Mouse (Mus musculus): Measurements from ENCODE around the gene Haao. TPM values are rescaled to one million over a fixed set of nuclear protein-coding genes. Genes with fewer than 3 reads are reported as not detected.

Haao gene
- polyA plus RNA-seq, 1 experiment from 2014 or later, result 0.14 TPM

DNA sequence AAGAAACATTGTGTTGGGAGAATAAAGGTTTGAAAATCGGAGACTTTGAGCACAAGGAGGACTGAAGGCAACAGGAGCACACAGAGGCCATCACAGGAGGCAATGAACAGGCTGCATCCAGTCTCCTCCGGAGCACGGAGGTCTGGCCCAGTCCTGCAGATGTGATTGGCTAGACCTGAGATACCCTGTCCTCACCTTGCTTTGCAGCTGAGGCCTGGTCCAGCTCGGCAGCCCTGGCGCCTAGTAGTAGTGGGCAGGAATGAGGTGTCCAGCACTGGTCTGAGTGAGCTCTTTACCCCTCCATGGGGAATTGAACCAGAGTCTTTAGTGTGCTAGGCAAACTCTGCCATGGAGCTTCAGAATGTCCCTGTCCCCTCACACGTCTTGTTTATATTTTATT, 663 bp downstream of the Haao start:
- no peaks in the 10 kb centered on the region for H3K27me3 ChIP-seq (replicated peaks; ENCODE audit: control insufficient read depth, insufficient read depth, low read length)
- 89% methylated on average over 6 of the region's 6 CpGs for WGBS
- no peak overlapping the region for H3K27ac ChIP-seq (ENCODE audit: low read length)
- H3K36me3 ChIP-seq (ENCODE audit: control insufficient read depth, insufficient read depth), result no peaks in the 10 kb centered on the region
- peaks cover 7% of the 10 kb centered on the region for H3K4me1 ChIP-seq (replicated peaks; ENCODE audit: control insufficient read depth, insufficient read depth, low read length)
- H3K4me3 ChIP-seq (replicated peaks; ENCODE audit: low read length), result no peak overlapping the region
- H3K9ac ChIP-seq (replicated peaks; ENCODE audit: low read depth, low read length), result no peak overlapping the region
- H3K4me2 ChIP-seq (ENCODE audit: low read length), result no peak overlapping the region
- no peaks in the 10 kb centered on the region for H3K9me3 ChIP-seq (ENCODE audit: control insufficient read depth, low read length)
- ATAC-seq, result no peak

DNA sequence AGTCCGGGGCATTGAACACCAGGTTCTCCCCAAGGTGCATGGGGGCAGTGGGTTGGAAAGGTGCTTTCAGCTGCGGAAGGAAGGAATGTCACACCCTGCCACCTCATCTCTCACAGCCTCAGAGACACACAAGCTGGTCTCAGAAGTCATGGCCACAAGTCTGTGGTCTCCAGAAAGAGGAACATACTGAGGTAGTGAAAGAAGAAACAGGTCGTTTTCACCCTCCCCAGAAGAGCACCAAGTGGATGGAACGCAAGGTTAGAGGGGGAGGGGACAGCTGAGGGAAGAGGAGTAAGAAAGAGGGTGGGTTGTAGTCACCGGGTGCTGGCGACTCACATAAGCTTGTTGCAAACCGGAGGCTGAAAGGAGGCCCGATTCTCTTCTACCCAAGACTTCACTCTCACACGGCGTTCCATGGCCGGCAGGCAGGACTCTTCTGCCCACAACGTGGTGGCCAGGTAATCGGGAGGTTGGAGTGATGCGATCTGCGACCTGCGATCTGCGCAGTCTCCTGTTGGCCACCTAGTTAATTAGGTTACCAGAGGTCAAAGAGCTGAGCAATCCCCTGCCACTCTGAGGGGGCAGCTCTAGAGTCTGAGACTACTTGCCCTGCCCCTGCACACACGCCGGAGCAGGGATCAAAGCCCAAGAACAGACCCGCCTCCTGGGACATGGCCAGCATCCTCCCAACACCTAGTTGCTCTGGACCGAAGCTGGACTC, 1.3 kb downstream of the Haao start:
- Histone ChIP-seq H3K36me3 (ENCODE audit: control insufficient read depth, insufficient read depth) (no peaks in the 10 kb centered on the region), H3K4me2 (ENCODE audit: low read length) (no peak overlapping the region), H3K9me3 (ENCODE audit: control insufficient read depth, low read length) (no peaks in the 10 kb centered on the region), H3K27ac (ENCODE audit: low read length) (no peak overlapping the region), H3K27me3 (replicated peaks; ENCODE audit: control insufficient read depth, insufficient read depth, low read length) (no peaks in the 10 kb centered on the region), H3K9ac (replicated peaks; ENCODE audit: low read depth, low read length) (no peak overlapping the region), H3K4me1 (replicated peaks; ENCODE audit: control insufficient read depth, insufficient read depth, low read length) (peaks cover 7% of the 10 kb centered on the region), H3K4me3 (replicated peaks; ENCODE audit: low read length) (no peak overlapping the region)
- no peak for ATAC-seq
- WGBS, result 84% methylated on average over 21 of the region's 21 CpGs

DNA sequence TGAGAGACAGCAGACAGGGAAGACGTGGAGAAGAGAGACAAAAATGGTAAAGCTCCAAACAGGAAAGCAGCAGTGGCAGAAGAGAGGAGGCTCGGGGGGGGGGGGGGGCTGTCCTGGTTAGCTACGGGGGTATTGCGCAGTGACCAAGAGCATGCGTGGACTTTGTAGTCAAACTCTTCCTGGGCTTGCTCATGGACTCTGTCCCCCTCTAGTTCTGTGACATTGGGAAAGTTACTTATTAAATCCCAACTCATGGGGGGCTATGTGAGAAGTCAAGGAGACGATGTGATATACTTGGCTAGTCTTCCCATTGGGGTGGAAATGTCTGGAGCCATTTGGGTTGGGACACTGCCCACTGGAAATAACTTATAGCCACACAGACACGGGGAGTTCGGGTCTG, 2.2 kb downstream of the Haao start:
- Histone ChIP-seq H3K27ac (ENCODE audit: low read length) (no peak overlapping the region), H3K27me3 (replicated peaks; ENCODE audit: control insufficient read depth, insufficient read depth, low read length) (no peaks in the 10 kb centered on the region), H3K4me3 (replicated peaks; ENCODE audit: low read length) (no peak overlapping the region), H3K4me2 (ENCODE audit: low read length) (no peak overlapping the region), H3K36me3 (ENCODE audit: control insufficient read depth, insufficient read depth) (no peaks in the 10 kb centered on the region), H3K9ac (replicated peaks; ENCODE audit: low read depth, low read length) (no peak overlapping the region), H3K9me3 (ENCODE audit: control insufficient read depth, low read length) (no peaks in the 10 kb centered on the region), H3K4me1 (replicated peaks; ENCODE audit: control insufficient read depth, insufficient read depth, low read length) (peaks cover 7% of the 10 kb centered on the region)
- ATAC-seq, result no peak
- 91% methylated on average over 8 of the region's 8 CpGs for WGBS

DNA sequence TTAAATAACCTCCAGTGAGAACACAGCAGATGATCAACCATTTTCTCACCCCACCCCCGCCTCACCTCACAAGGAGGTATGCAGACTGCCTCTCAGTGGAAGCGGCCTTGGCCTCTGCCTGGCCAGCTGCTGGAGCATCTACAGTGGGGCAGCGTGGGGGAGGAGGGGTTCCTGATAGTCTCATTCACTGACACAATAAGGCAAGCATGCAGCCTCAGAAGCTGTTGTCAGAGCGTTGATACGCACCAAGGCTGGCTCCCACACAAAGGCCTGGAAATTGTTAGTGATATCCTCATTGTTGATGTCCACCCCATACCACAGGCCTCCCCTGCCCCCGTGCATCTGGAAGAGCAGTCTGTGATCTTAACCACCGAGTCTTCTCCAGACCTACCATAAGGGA, 4.0 kb downstream of the Haao start:
- no peaks in the 10 kb centered on the region for H3K36me3 ChIP-seq (ENCODE audit: control insufficient read depth, insufficient read depth)
- no peak overlapping the region for H3K27ac ChIP-seq (ENCODE audit: low read length)
- no peak overlapping the region for H3K4me2 ChIP-seq (ENCODE audit: low read length)
- no peak overlapping the region for H3K9ac ChIP-seq (replicated peaks; ENCODE audit: low read depth, low read length)
- H3K4me1 ChIP-seq (replicated peaks; ENCODE audit: control insufficient read depth, insufficient read depth, low read length), result peaks cover under 1% of the 10 kb centered on the region; the same call in 1 of the 2 replicates
- no peak for ATAC-seq
- 68% methylated on average over 7 of the region's 7 CpGs for WGBS
- H3K4me3 ChIP-seq (replicated peaks; ENCODE audit: low read length), result no peak overlapping the region
- no peaks in the 10 kb centered on the region for H3K27me3 ChIP-seq (replicated peaks; ENCODE audit: control insufficient read depth, insufficient read depth, low read length)
- H3K9me3 ChIP-seq (ENCODE audit: control insufficient read depth, low read length), result no peaks in the 10 kb centered on the region

DNA sequence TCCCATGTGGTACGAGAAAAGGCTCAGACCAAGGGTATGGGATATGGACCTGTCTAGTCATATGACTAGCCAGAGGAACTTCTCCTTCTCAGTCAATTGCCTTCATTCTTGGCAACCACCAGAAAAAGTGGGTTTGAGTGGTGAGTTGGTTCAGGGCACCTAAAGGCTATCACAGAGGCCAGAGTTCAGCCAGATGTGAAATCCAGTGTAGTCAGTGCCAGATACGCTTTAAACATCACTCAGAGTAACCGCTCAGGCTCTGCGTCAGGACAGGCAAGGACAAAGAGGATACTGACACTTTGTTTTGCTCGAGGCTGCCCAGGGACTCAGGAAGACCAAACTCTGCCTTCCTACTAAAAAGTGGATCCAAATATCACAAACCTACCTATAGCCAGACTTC, 6.8 kb downstream of the Haao start:
- Histone ChIP-seq H3K4me2 (ENCODE audit: low read length) (no peak overlapping the region), H3K4me3 (replicated peaks; ENCODE audit: low read length) (no peak overlapping the region), H3K27me3 (replicated peaks; ENCODE audit: control insufficient read depth, insufficient read depth, low read length) (no peaks in the 10 kb centered on the region), H3K4me1 (replicated peaks; ENCODE audit: control insufficient read depth, insufficient read depth, low read length) (0 out of 2 replicates have a peak, but pooled peaks cover 2% of the 10 kb centered on the region), H3K27ac (ENCODE audit: low read length) (no peak overlapping the region), H3K36me3 (ENCODE audit: control insufficient read depth, insufficient read depth) (no peaks in the 10 kb centered on the region), H3K9me3 (ENCODE audit: control insufficient read depth, low read length) (no peaks in the 10 kb centered on the region), H3K9ac (replicated peaks; ENCODE audit: low read depth, low read length) (no peak overlapping the region)
- no peak for ATAC-seq
- 86% methylated on average over 5 of the region's 5 CpGs for WGBS

DNA sequence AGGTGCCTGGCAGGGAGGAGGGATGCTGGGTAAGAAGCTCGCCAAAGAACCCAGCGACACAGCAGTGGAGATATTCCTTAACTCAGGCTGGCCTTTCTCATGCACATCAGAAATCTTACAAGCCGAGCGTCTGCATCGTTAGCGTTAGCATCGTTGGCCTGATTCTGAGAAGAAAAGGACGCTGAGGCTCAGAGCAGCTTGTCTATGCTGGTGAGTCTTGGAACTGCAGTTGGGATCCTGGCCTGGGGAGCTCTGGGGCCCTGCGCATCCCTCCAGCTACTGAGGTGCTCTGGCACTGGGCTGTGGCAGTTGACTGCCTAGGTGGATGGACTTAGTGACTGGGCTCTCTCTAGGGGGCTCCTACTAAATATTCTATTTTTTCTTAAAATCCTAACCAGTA, 8.6 kb downstream of the Haao start:
- 0 out of 2 replicates have a peak, but pooled peaks have one; percentile 24 for ATAC-seq
- Histone ChIP-seq H3K4me3 (replicated peaks; ENCODE audit: low read length) (no peak overlapping the region), H3K4me2 (ENCODE audit: low read length) (no peak overlapping the region), H3K27me3 (replicated peaks; ENCODE audit: control insufficient read depth, insufficient read depth, low read length) (no peaks in the 10 kb centered on the region), H3K27ac (ENCODE audit: low read length) (no peak overlapping the region), H3K36me3 (ENCODE audit: control insufficient read depth, insufficient read depth) (no peaks in the 10 kb centered on the region), H3K9me3 (ENCODE audit: control insufficient read depth, low read length) (no peaks in the 10 kb centered on the region), H3K9ac (replicated peaks; ENCODE audit: low read depth, low read length) (no peak overlapping the region), H3K4me1 (replicated peaks; ENCODE audit: control insufficient read depth, insufficient read depth, low read length) (0 out of 2 replicates have a peak, but pooled peaks cover 2% of the 10 kb centered on the region)
- WGBS, result 34% methylated on average over 9 of the region's 9 CpGs

DNA sequence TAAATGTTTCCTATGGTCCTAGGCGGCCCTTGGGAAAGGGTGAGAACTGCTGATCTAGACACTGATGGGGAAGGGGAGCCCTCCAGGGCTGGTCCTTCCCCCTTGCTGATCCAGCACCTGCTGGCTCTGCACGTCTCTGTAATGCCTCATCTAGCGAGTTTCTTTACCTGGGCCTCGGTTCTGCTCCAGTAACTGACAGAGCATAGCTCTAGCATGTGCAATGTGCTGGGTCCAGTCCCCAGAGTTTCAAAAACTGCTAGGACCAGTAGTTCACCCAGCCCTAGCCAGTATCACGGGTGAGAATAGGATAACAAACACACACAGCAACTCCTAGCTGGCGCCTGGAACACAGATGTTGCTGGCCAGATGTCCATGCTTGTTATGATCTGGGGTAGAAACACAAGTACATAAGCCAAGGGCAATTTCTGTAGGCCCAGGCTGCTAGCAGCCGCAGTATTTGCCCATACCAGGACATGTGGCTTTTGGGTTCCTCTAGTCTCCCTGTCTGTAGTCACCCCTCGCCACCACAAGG, 10.0 kb downstream of the Haao start:
- Histone ChIP-seq H3K9ac (replicated peaks; ENCODE audit: low read depth, low read length) (no peak overlapping the region), H3K9me3 (ENCODE audit: control insufficient read depth, low read length) (no peaks in the 10 kb centered on the region), H3K27ac (ENCODE audit: low read length) (no peak overlapping the region), H3K4me1 (replicated peaks; ENCODE audit: control insufficient read depth, insufficient read depth, low read length) (0 out of 2 replicates have a peak, but pooled peaks cover 2% of the 10 kb centered on the region), H3K4me3 (replicated peaks; ENCODE audit: low read length) (no peak overlapping the region), H3K36me3 (ENCODE audit: control insufficient read depth, insufficient read depth) (no peaks in the 10 kb centered on the region), H3K4me2 (ENCODE audit: low read length) (no peak overlapping the region), H3K27me3 (replicated peaks; ENCODE audit: control insufficient read depth, insufficient read depth, low read length) (no peaks in the 10 kb centered on the region)
- WGBS, result 77% methylated on average over 8 of the region's 8 CpGs
- ATAC-seq, result no peak; the same call in 1 of the 2 replicates

DNA sequence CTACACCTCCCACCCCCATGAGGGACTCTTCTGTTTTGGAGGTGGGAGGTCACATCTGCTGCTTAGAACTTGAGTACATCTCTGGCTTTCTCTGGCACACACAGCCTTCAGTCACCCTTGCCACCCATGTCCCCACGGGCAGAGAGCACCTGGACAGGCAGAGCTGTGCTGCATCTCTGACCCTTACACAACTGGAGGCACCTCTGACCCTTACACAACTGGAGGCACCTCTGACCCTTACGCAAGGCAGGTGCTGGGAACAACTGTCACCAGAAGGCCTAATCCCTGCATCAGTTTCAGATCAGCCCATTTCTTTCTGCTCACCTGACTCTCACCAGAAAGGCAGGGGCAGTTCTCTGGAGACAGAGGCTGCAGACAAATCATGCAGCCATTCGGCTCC, 11.7 kb downstream of the Haao start:
- Histone ChIP-seq H3K9ac (replicated peaks; ENCODE audit: low read depth, low read length) (no peak overlapping the region), H3K27ac (ENCODE audit: low read length) (no peak overlapping the region), H3K4me3 (replicated peaks; ENCODE audit: low read length) (no peak overlapping the region), H3K9me3 (ENCODE audit: control insufficient read depth, low read length) (no peaks in the 10 kb centered on the region), H3K27me3 (replicated peaks; ENCODE audit: control insufficient read depth, insufficient read depth, low read length) (no peaks in the 10 kb centered on the region), H3K36me3 (ENCODE audit: control insufficient read depth, insufficient read depth) (no peaks in the 10 kb centered on the region), H3K4me1 (replicated peaks; ENCODE audit: control insufficient read depth, insufficient read depth, low read length) (0 out of 2 replicates have a peak, but pooled peaks cover 2% of the 10 kb centered on the region), H3K4me2 (ENCODE audit: low read length) (no peak overlapping the region)
- WGBS, result 82% methylated on average over 3 of the region's 3 CpGs
- no peak for ATAC-seq

DNA sequence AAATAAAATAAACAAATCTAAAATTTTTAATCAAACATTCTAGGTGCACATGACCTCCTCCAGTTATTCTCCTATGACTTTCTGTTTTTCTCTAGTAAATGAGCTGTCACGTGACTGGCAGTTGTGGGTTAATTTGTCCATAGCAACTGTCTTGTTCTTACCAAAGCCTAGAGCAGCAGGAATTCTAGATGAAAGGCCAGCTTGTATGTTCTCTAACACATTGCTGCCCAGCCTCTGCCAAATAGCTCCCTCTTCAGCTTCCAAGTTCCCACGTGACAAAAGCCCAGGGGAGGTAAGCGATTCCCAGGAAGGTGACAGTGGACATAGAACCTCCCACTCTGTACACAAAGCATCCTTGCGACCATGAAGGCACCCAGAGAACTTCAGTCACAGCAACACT, 13.6 kb downstream of the Haao start:
- ATAC-seq, result no peak

More for the DNA sequence above, 13.6 kb downstream of the Haao start:
- Histone ChIP-seq H3K9ac (replicated peaks; ENCODE audit: low read depth, low read length) (no peak overlapping the region), H3K27me3 (replicated peaks; ENCODE audit: control insufficient read depth, insufficient read depth, low read length) (no peaks in the 10 kb centered on the region), H3K27ac (ENCODE audit: low read length) (no peak overlapping the region), H3K4me2 (ENCODE audit: low read length) (no peak overlapping the region), H3K4me1 (replicated peaks; ENCODE audit: control insufficient read depth, insufficient read depth, low read length) (0 out of 2 replicates have a peak, but pooled peaks cover 2% of the 10 kb centered on the region), H3K4me3 (replicated peaks; ENCODE audit: low read length) (no peak overlapping the region), H3K9me3 (ENCODE audit: control insufficient read depth, low read length) (no peaks in the 10 kb centered on the region), H3K36me3 (ENCODE audit: control insufficient read depth, insufficient read depth) (no peaks in the 10 kb centered on the region)
- 46% methylated on average over 4 of the region's 4 CpGs for WGBS

Measured in forebrain, embryonic 16.5 days (tissue).